Mouse (Mus musculus): Measurements from ENCODE around the gene Rgmb.

Gene Rgmb

DNA sequence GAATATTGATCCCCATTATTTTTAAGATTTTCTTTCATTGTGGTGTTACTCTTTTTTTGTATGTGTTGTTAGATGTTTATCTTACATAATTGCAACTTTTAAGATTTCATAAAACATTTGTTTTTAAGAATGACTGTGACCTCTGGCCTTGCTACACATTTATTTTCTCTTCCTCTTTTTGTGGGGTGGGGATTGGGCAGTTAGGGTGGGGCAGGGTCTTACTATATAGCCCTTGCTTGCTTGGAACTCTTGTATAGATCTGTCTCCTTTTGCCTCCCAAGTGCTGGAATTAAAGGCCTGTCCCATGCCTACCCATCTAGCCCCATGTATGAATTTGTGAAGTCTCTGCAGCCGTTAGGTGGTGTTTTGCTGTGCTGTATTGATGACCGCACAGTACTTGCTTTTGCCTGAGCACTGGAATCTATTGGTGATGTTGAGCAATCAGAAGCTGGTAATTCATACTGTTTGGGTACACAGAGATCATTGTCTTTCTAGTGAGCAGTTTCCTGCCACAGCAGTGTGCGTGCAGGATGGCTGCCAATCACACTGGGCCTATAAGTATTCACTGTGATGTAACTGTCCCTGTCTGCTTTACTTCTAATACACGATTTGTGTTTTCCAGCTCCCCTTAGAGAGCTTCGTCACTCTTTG is 56.1 kb downstream of the Rgmb start:
- DNase-seq = no peak

GRCm38 (mm10) chr17:15773956-15774355 is 56.9 kb downstream of the Rgmb start:
- no peak for DNase-seq

GRCm38 (mm10) chr17:15769081-15769724 is 61.6 kb downstream of the Rgmb start:
- DNase-seq = no peak

GRCm38 (mm10) chr17:15761191-15761590 is 69.6 kb downstream of the Rgmb start:
- DNase-seq = no peak
